In genomic region chr4:148404748-148405147, GRCm38 (mm10) we compare ENCODE assay signal across 14 mouse cellular contexts. TPM values are rescaled to one million over a fixed set of nuclear protein-coding genes. Genes with fewer than 3 reads are reported as not detected.
DNase-seq lines count a peak whose midpoint lies in the region; ATAC-seq and TF ChIP-seq lines count a peak whose summit lies in the region.
"Had no signal": no experiment of that assay in that cellular context is flagged by ENCODE, and none has a peak within 500 bp of the region (broad histone marks: within the 10 kb centered on the region; RNA-seq: fewer than 3 reads in every experiment).

No protein-coding gene starts in this region.

- peaks cover 76% of the 10 kb centered on the region for H3K27me3 ChIP-seq in forebrain, embryonic 10.5 days (ENCODE audit: poor library complexity, severe bottlenecking)
- H3K27me3 ChIP-seq in forebrain, embryonic 13.5 days = peaks cover 61% of the 10 kb centered on the region
- H3K27me3 ChIP-seq in kidney, postnatal 0 days (ENCODE audit: insufficient read depth, low read length) = peaks cover 16% of the 10 kb centered on the region
- no peaks in the 10 kb centered on the region for H3K27me3 ChIP-seq in hindbrain, embryonic 15.5 days
- peaks cover 7% of the 10 kb centered on the region for H3K27me3 ChIP-seq in neural tube, embryonic 12.5 days (replicated peaks)

- H3K36me3 ChIP-seq in forebrain, embryonic 10.5 days (replicated peaks) = no peaks in the 10 kb centered on the region
- no peaks in the 10 kb centered on the region for H3K36me3 ChIP-seq in forebrain, embryonic 13.5 days (ENCODE audit: poor library complexity, severe bottlenecking)
- H3K36me3 ChIP-seq in kidney, postnatal 0 days (ENCODE audit: insufficient read depth, low read length) = no peaks in the 10 kb centered on the region
- no peaks in the 10 kb centered on the region for H3K36me3 ChIP-seq in hindbrain, embryonic 15.5 days
- no peaks in the 10 kb centered on the region for H3K36me3 ChIP-seq in neural tube, embryonic 12.5 days

- peaks cover 52% of the 10 kb centered on the region for H3K4me1 ChIP-seq in forebrain, embryonic 10.5 days
- H3K4me1 ChIP-seq in forebrain, embryonic 13.5 days = peaks cover 17% of the 10 kb centered on the region
- H3K4me1 ChIP-seq in kidney, postnatal 0 days (replicated peaks; ENCODE audit: insufficient read depth, low read length) = peaks cover 6% of the 10 kb centered on the region
- peaks cover 44% of the 10 kb centered on the region for H3K4me1 ChIP-seq in hindbrain, embryonic 15.5 days (replicated peaks)
- H3K4me1 ChIP-seq in neural tube, embryonic 12.5 days = peaks cover 59% of the 10 kb centered on the region

- H3K9me3 ChIP-seq in forebrain, embryonic 10.5 days = no peaks in the 10 kb centered on the region
- H3K9me3 ChIP-seq in forebrain, embryonic 13.5 days (replicated peaks) = no peaks in the 10 kb centered on the region
- no peaks in the 10 kb centered on the region for H3K9me3 ChIP-seq in kidney, postnatal 0 days (replicated peaks; ENCODE audit: low read length)
- H3K9me3 ChIP-seq in hindbrain, embryonic 15.5 days = no peaks in the 10 kb centered on the region
- no peaks in the 10 kb centered on the region for H3K9me3 ChIP-seq in neural tube, embryonic 12.5 days

- peak overlapping the region; percentile 26 for H3K4me3 ChIP-seq in forebrain, embryonic 10.5 days
- no peak overlapping the region for H3K4me3 ChIP-seq in forebrain, embryonic 13.5 days
- H3K4me3 ChIP-seq in kidney, postnatal 0 days (replicated peaks; ENCODE audit: low read depth, low read length) = no peak overlapping the region
- H3K4me3 ChIP-seq in hindbrain, embryonic 15.5 days = no peak overlapping the region
- no peak overlapping the region for H3K4me3 ChIP-seq in neural tube, embryonic 12.5 days
- H3K4me3 ChIP-seq in layer of hippocampus, adult 2 months = no peak overlapping the region

- no peak overlapping the region for H3K9ac ChIP-seq in forebrain, embryonic 13.5 days
- no peak overlapping the region for H3K9ac ChIP-seq in kidney, postnatal 0 days (ENCODE audit: low read depth, low read length)
- H3K9ac ChIP-seq in hindbrain, embryonic 15.5 days = no peak overlapping the region
- H3K9ac ChIP-seq in neural tube, embryonic 12.5 days = no peak overlapping the region
- H3K9ac ChIP-seq: liver, embryonic 14.5 days had no signal

- DNase-seq in forebrain, embryonic 10.5 days (ENCODE audit: extremely low spot score, low spot score) = no peak
- DNase-seq in kidney, postnatal 0 days (ENCODE audit: low spot score) = peak; percentile 40
- DNase-seq in kidney, postnatal 36 days = no peak
- DNase-seq in layer of hippocampus, adult 2 months (ENCODE audit: low spot score in 2 of 2) = no peak
- DNase-seq: adrenal gland, adult 2 months; gastrocnemius, postnatal 25 days; heart, postnatal 36 days; thymus, postnatal 4 days had no signal

- WGBS in forebrain, embryonic 10.5 days = 13% methylated on average over 11 of the region's 11 CpGs
- 10% methylated on average over 11 of the region's 11 CpGs for WGBS in forebrain, embryonic 13.5 days
- WGBS in kidney, postnatal 0 days = 3% methylated on average over 11 of the region's 11 CpGs
- 8% methylated on average over 11 of the region's 11 CpGs for WGBS in hindbrain, embryonic 15.5 days
- 2% methylated on average over 11 of the region's 11 CpGs for WGBS in neural tube, embryonic 12.5 days

- no peak for TF ChIP-seq CTCF in kidney, postnatal 0 days (IDR thresholded peaks at IDR 0.05; ENCODE audit: low read depth)
- no peak for TF ChIP-seq CTCF in layer of hippocampus, adult 2 months (conservative IDR thresholded peaks at IDR 0.05)

- H3K27ac ChIP-seq in forebrain, embryonic 10.5 days = peak overlapping the region; percentile 56
- no peak overlapping the region for H3K27ac ChIP-seq in forebrain, embryonic 13.5 days
- no peak overlapping the region for H3K27ac ChIP-seq in kidney, postnatal 0 days
- no peak overlapping the region for H3K27ac ChIP-seq in hindbrain, embryonic 15.5 days (replicated peaks)
- H3K27ac ChIP-seq in neural tube, embryonic 12.5 days = no peak overlapping the region
- no peak overlapping the region for H3K27ac ChIP-seq in layer of hippocampus, adult 2 months
- H3K27ac ChIP-seq: liver, embryonic 14.5 days; macrophage had no signal

- ATAC-seq in forebrain, embryonic 13.5 days = no peak
- ATAC-seq in kidney, postnatal 0 days (replicated peaks; ENCODE audit: low FRiP score, low read depth) = no peak; the same call in 1 of the 2 replicates
- ATAC-seq in hindbrain, embryonic 15.5 days (ENCODE audit: low FRiP score, low read depth) = peak; percentile 8; the same call in 1 of the 2 replicates
- peak; percentile 14; the same call in 1 of the 2 replicates for ATAC-seq in neural tube, embryonic 12.5 days (ENCODE audit: low FRiP score, low read depth)
- no peak for ATAC-seq in inflammation-experienced regulatory T-cells, adult 6 months

- H3K4me2 ChIP-seq in forebrain, embryonic 13.5 days = no peak overlapping the region; the same call in 1 of the 2 replicates
- H3K4me2 ChIP-seq in kidney, postnatal 0 days (ENCODE audit: low read length) = peak overlapping the region; percentile 18
- 0 out of 2 replicates have a peak overlapping the region, but pooled peaks have one; percentile 23 for H3K4me2 ChIP-seq in hindbrain, embryonic 15.5 days
- peak overlapping the region; percentile 42 for H3K4me2 ChIP-seq in neural tube, embryonic 12.5 days (replicated peaks)

RNA-seq across cellular contexts. Expression of gene Ubiad1, which starts 39.8 kb away (rescaled TPM):
- polyA plus RNA-seq in forebrain, embryonic 10.5 days (2016; fragmentation: Nextera tagmentation; extraction: Ambion mirVana) = 27.1 and 27.3 TPM in 2 replicates
- polyA plus RNA-seq in forebrain, embryonic 13.5 days (2015; fragmentation: Nextera tagmentation; extraction: Ambion mirVana) = 17.3 and 18.7 TPM in 2 replicates
- 23.3 and 23.6 TPM in 2 replicates for polyA plus RNA-seq in kidney, postnatal 0 days (2015; fragmentation: Nextera tagmentation; extraction: Ambion mirVana)
- 18.4 and 20.2 TPM in 2 replicates for polyA plus RNA-seq in hindbrain, embryonic 15.5 days (2015; fragmentation: Nextera tagmentation; extraction: Ambion mirVana)
- 19.5 and 19.7 TPM in 2 replicates for polyA plus RNA-seq in neural tube, embryonic 12.5 days (2016; fragmentation: Nextera tagmentation; extraction: Ambion mirVana)
- 1 to 10 TPM; 8.1 to 8.7 TPM for total RNA-seq in layer of hippocampus, adult 2 months (2021)
- 1 to 10 TPM; 8.6 to 9.2 (median 8.7) TPM for polyA plus RNA-seq in inflammation-experienced regulatory T-cells, adult 6 months (2017; shearing (Covaris generic))

RNA-seq across cellular contexts. Expression of gene Mtor, which starts 43.7 kb away (rescaled TPM):
- polyA plus RNA-seq in forebrain, embryonic 10.5 days (2016; fragmentation: Nextera tagmentation; extraction: Ambion mirVana) = 23.3 and 27.0 TPM in 2 replicates
- 21.9 and 24.0 TPM in 2 replicates for polyA plus RNA-seq in forebrain, embryonic 13.5 days (2015; fragmentation: Nextera tagmentation; extraction: Ambion mirVana)
- 19.8 and 21.6 TPM in 2 replicates for polyA plus RNA-seq in kidney, postnatal 0 days (2015; fragmentation: Nextera tagmentation; extraction: Ambion mirVana)
- polyA plus RNA-seq in hindbrain, embryonic 15.5 days (2015; fragmentation: Nextera tagmentation; extraction: Ambion mirVana) = 22.7 and 22.8 TPM in 2 replicates
- 27.7 and 28.2 TPM in 2 replicates for polyA plus RNA-seq in neural tube, embryonic 12.5 days (2016; fragmentation: Nextera tagmentation; extraction: Ambion mirVana)
- 100 to 1,000 TPM in 1 of 2 experiments, 10 to 100 TPM in 1; 95.2 to 100 TPM for total RNA-seq in layer of hippocampus, adult 2 months (2021)
- polyA plus RNA-seq in inflammation-experienced regulatory T-cells, adult 6 months (2017; shearing (Covaris generic)) = 10 to 100 TPM; 10.1 to 13.5 (median 11.7) TPM

Comparison
In these comparisons a context has a peak if more than half of its experiments do, and no peak if none do; other contexts are left out.
1. ATAC-seq: peak in hindbrain, embryonic 15.5 days (single experiment) and neural tube, embryonic 12.5 days (single experiment); none in forebrain, embryonic 13.5 days (single experiment), kidney, postnatal 0 days (single experiment) and inflammation-experienced regulatory T-cells, adult 6 months (single experiment).